Mouse (Mus musculus): ENCODE data around the gene Acsm1. TPM values are rescaled to one million over a fixed set of nuclear protein-coding genes. Genes with fewer than 3 reads are reported as not detected.

Gene Acsm1
- polyA plus RNA-seq (2015; fragmentation: Nextera tagmentation; extraction: Ambion mirVana): not detected in 2 replicates

GRCm38 (mm10) chr7:119606664-119607076 is at the start of gene Acsm1:
Gene Acsm1 (plus strand): TSS chr7:119607026.

DNA sequence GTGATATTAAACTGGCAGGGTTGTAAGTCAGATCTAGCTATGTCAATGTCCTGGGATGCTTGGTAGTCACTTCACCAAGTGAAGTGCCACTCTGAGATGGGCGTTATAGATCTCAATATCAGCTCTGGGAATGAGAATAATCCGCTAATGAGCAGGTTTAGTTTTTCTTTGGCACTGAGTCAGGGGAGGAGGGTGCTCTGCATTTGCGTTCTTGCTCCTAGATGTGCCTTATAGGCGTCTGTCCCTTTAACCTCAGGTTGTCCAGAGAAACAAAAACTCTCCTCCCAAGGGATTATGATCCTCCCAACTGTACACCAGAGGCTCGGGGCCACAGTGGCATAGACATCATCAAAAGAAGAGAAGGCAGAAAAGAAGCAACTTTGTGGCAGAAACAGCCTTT is 82.9 kb downstream of the Acsm1 start, which contains the start of gene Acsm4:
Acsm4 (plus strand) TSS at position 301 of the 400 bp plus-strand sequence.

Other genes with a start within 250 kb of the Acsm1 start
- not detected in 2 replicates for gene Gp2, start 147.7 kb upstream of the Acsm1 start, polyA plus RNA-seq (2015; fragmentation: Nextera tagmentation; extraction: Ambion mirVana)
- not detected in 2 replicates for gene Umod, start 127.7 kb upstream of the Acsm1 start, polyA plus RNA-seq (2015; fragmentation: Nextera tagmentation; extraction: Ambion mirVana)
- gene Acsm5, start 87.6 kb upstream of the Acsm1 start, polyA plus RNA-seq (2015; fragmentation: Nextera tagmentation; extraction: Ambion mirVana): 0.09 and 0.49 TPM in 2 replicates
- not detected in 2 replicates for gene Pdilt, start 83.5 kb upstream of the Acsm1 start, polyA plus RNA-seq (2015; fragmentation: Nextera tagmentation; extraction: Ambion mirVana)
- gene Acsm2, start 52.7 kb upstream of the Acsm1 start, polyA plus RNA-seq (2015; fragmentation: Nextera tagmentation; extraction: Ambion mirVana): not detected in 2 replicates
- gene Acsm4, start 83.0 kb downstream of the Acsm1 start, polyA plus RNA-seq (2015; fragmentation: Nextera tagmentation; extraction: Ambion mirVana): 0.06 TPM in 1 of 2 replicates, not detected in the other
- gene Thumpd1, start 113.8 kb downstream of the Acsm1 start, polyA plus RNA-seq (2015; fragmentation: Nextera tagmentation; extraction: Ambion mirVana): 28.6 and 30.5 TPM in 2 replicates
- 0.08 and 0.63 TPM in 2 replicates for gene Acsm3, start 153.9 kb downstream of the Acsm1 start, polyA plus RNA-seq (2015; fragmentation: Nextera tagmentation; extraction: Ambion mirVana)
- gene Rexo5, start 187.0 kb downstream of the Acsm1 start, polyA plus RNA-seq (2015; fragmentation: Nextera tagmentation; extraction: Ambion mirVana): 2.8 and 5.3 TPM in 2 replicates
- gene Eri2, start 187.0 kb downstream of the Acsm1 start, polyA plus RNA-seq (2015; fragmentation: Nextera tagmentation; extraction: Ambion mirVana): 5.1 and 5.6 TPM in 2 replicates

Data from skeletal muscle tissue, postnatal 0 days (tissue).